Mouse (Mus musculus) megakaryocyte, adult 5-6 weeks (primary cell): Measurements from ENCODE around the gene Tdrd7. TPM values are rescaled to one million over a fixed set of nuclear protein-coding genes. Genes with fewer than 3 reads are reported as not detected.

Experiments used
- ATAC-seq: 2 replicates; pipeline ENCODE4 v1.8.0; 2016; ENCODE audit warnings: mild to moderate bottlenecking, inconsistent platforms; ENCODE audit not compliant: poor library complexity, severe bottlenecking
- total RNA-seq, 2 experiments: library from RNA; stranded (forward) in 1 of 2; stranded (reverse) in 1 of 2; fragments of 153-499, 151-499 nt in 1 of 2; fragments of 221-1000, 200-1000 nt in 1 of 2; gene quantifications; 2 replicates each; pipeline versions ENCODE4 v1.2.3 to v1.2.4; 2015 to 2017

Tdrd7 gene
- 68.3 and 69.7 TPM in 2 replicates for total RNA-seq (2015)
- total RNA-seq (2017), result 25.3 and 31.4 TPM in 2 replicates

- no peak for ATAC-seq
These were observed at the start of gene Tdrd7 for GRCm38 (mm10) chr4:45964771-45965439. Tdrd7 (plus strand) TSS chr4:45965334.

- ATAC-seq, result no peak
These were observed 48.0 kb upstream of the Tdrd7 start for GRCm38 (mm10) chr4:45917091-45917490.

- ATAC-seq, result no peak
These were observed 43.3 kb upstream of the Tdrd7 start for GRCm38 (mm10) chr4:45921663-45922435.

GRCm38 (mm10) chr4:45924011-45924410 is 41.1 kb upstream of the Tdrd7 start:
- ATAC-seq, result no peak

- no peak for ATAC-seq
These were observed 36.6 kb upstream of the Tdrd7 start for GRCm38 (mm10) chr4:45928561-45928960.

- peak; percentile 91 for ATAC-seq
These were observed 23.5 kb upstream of the Tdrd7 start for GRCm38 (mm10) chr4:45941628-45942044.

- ATAC-seq, result no peak
These were observed 17.4 kb upstream of the Tdrd7 start for GRCm38 (mm10) chr4:45947729-45948128.

- peak; percentile 94 for ATAC-seq
These were observed 15.9 kb upstream of the Tdrd7 start for GRCm38 (mm10) chr4:45949109-45949848.

- no peak for ATAC-seq
These were observed 13.3 kb upstream of the Tdrd7 start for GRCm38 (mm10) chr4:45951830-45952229.

GRCm38 (mm10) chr4:45953025-45953919 is 11.9 kb upstream of the Tdrd7 start:
- no peak for ATAC-seq

GRCm38 (mm10) chr4:45955235-45955634 is 9.9 kb upstream of the Tdrd7 start:
- no peak for ATAC-seq

GRCm38 (mm10) chr4:45956131-45956530 is 9.0 kb upstream of the Tdrd7 start:
- ATAC-seq, result no peak

GRCm38 (mm10) chr4:45956706-45957105 is 8.4 kb upstream of the Tdrd7 start:
- no peak for ATAC-seq

- ATAC-seq, result peak; percentile 54
These were observed 758 bp downstream of the Tdrd7 start for GRCm38 (mm10) chr4:45965737-45966447.

- no peak for ATAC-seq
These were observed 1.6 kb downstream of the Tdrd7 start for GRCm38 (mm10) chr4:45966716-45967115.

GRCm38 (mm10) chr4:45967479-45968341 is 2.6 kb downstream of the Tdrd7 start:
- ATAC-seq, result no peak

- ATAC-seq, result no peak
These were observed 3.9 kb downstream of the Tdrd7 start for GRCm38 (mm10) chr4:45969051-45969450.

GRCm38 (mm10) chr4:45970048-45970560 is 5.0 kb downstream of the Tdrd7 start:
- ATAC-seq, result no peak
